Mouse (Mus musculus) G1E-ER4 (cell line): ENCODE measurements around the gene Taok1. TPM values are rescaled to one million over a fixed set of nuclear protein-coding genes. Genes with fewer than 3 reads are reported as not detected.

Experiments used
- GATA1 ChIP-seq: IDR thresholded peaks from one replicate; pipeline ENCODE4 v1.8.0; 2012; ENCODE audit warnings: low read length, inconsistent platforms
- polyA plus RNA-seq: library from polyadenylated mRNA; stranded (reverse); fragments of >175 nt; gene quantifications from 2 replicates; pipeline ENCODE4 v1.2.3, GENCODE M21; 2012

Gene Taok1
- polyA plus RNA-seq, 1 experiment: 3.0 TPM

DNA sequence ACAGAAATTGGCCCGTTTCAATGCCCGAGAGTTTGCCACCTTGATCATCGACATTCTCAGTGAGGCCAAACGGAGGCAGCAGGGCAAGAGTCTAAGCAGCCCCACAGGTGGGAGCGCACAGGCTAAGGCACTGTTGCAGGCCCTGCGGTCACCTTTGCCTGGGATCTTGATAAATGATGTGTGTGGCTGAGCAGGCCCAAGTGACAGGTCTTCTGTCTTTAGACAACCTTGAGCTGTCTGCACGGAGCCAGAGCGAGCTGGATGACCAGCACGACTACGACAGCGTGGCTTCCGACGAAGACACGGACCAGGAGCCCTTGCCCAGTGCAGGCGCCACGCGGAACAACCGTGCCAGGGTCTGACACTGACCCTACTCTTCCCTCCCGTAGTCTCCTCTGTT, 103.2 kb downstream of the Taok1 start:
- no peak for TF ChIP-seq GATA1

GRCm38 (mm10) chr11:77503511-77503910, 104.1 kb downstream of the Taok1 start:
- TF ChIP-seq GATA1: no peak

GRCm38 (mm10) chr11:77502481-77502880, 105.1 kb downstream of the Taok1 start:
- TF ChIP-seq GATA1: no peak

GRCm38 (mm10) chr11:77501971-77502370, 105.6 kb downstream of the Taok1 start:
- TF ChIP-seq GATA1: no peak

- no peak for TF ChIP-seq GATA1
Observed at GRCm38 (mm10) chr11:77501392-77501791, 106.2 kb downstream of the Taok1 start.

DNA sequence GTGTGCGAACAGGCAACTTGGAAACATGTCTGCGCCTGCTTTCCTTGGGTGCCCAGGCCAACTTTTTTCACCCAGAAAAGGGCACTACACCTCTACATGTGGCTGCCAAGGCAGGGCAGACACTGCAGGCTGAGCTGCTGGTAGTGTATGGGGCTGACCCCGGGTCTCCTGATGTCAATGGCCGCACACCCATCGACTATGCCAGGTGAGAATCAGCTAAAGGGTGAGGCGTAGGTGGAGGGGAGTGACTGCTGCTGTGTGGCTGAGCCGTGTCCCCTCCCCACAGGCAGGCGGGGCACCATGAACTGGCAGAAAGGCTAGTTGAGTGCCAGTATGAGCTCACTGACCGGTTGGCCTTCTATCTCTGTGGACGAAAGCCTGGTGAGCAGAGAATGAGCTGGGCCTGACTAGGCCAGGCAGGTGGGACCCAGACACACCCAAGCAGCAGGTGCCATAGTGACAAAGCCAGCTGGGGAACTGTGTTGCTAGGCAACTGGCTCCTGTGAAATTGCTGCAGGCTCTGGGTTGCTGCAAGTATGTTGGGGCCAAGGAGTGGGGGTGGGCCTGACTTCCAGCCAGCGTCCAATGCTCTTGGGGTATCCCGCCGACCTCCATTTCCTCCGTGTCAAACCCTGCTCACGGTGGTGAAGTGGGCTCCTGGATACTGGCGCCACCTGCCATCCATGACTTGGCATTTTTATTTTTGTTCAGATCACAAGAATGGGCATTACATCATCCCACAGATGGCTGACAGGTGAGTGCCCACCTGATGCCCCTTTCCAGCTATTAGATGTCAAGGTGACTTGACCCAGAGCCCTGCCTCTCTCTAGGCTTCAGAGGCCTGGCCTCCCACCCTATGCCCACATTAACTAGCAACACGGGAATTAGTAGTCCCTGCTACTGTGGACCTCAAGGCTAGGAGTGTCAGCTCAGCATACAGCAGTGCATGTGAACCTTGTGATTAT, 107.0 kb downstream of the Taok1 start:
- TF ChIP-seq GATA1: no peak

- no peak for TF ChIP-seq GATA1
Observed at GRCm38 (mm10) chr11:77499354-77499753, 108.3 kb downstream of the Taok1 start.

GRCm38 (mm10) chr11:77498261-77499139, 109.1 kb downstream of the Taok1 start:
- TF ChIP-seq GATA1: no peak

GRCm38 (mm10) chr11:77497851-77498250, 109.8 kb downstream of the Taok1 start:
- no peak for TF ChIP-seq GATA1

DNA sequence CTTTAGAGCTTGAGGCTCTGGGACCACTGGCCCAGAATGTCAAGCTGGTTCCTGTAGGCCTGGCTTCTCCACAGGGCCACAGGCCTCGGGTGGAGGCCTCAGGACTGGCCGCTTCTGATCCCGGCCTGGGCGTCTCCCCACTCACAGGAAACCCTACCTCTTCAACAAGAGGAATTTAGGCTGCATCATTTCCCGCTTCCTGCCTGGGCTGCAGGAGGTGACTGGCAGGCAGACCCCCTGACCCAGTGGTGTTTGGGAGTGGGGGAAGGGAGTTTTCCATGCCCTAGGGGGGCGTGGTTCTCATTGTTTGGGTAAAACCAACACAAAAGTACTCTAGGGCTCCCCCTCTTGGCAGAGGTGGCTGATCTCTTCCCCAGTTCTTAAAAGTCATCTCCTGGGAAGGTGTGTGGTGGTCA, 110.3 kb downstream of the Taok1 start:
- no peak for TF ChIP-seq GATA1

GRCm38 (mm10) chr11:77495507-77495906, 112.1 kb downstream of the Taok1 start:
- no peak for TF ChIP-seq GATA1

DNA sequence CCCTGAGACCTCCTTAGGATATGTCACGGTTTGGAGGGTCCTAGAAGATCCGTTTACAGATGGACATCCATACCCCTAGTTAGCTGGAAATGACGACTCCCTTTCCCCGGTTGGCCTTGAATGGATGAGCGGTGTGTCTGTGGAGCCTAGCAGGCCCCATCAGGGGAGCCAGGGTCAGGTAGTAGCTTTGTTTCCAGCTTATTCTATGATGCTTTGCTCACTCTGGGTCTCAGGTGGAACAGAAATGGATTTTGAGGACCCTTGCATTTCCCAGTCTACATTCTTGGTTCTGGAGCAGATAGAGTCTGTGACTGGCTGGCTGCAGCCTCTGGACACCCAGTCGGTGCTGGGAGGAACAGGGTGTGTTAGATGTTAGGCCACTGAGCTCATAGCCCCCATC, 112.8 kb downstream of the Taok1 start:
- TF ChIP-seq GATA1: no peak

DNA sequence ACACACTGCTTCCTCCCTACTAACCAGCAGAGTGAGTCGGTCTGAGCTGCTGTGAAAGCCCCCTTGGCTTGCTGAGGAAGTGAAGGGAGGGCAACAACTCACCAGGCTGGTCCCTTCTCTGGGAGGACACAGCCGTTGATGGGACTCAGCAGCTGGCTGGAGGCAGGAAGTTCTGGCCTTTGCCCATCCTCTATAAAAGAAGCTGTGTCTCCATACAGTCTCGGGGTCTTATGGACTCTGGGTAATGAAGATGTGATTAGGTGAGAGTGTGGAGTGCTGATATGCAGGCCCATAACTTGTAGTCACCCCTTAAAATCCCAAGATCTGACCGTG, 113.3 kb downstream of the Taok1 start:
- no peak for TF ChIP-seq GATA1

GRCm38 (mm10) chr11:77493512-77494343, 113.9 kb downstream of the Taok1 start, which contains the start of gene Git1:
Gene Git1 (plus strand): TSS chr11:77493562.
- TF ChIP-seq GATA1: no peak

GRCm38 (mm10) chr11:77492911-77493332, 114.7 kb downstream of the Taok1 start:
- TF ChIP-seq GATA1: no peak

DNA sequence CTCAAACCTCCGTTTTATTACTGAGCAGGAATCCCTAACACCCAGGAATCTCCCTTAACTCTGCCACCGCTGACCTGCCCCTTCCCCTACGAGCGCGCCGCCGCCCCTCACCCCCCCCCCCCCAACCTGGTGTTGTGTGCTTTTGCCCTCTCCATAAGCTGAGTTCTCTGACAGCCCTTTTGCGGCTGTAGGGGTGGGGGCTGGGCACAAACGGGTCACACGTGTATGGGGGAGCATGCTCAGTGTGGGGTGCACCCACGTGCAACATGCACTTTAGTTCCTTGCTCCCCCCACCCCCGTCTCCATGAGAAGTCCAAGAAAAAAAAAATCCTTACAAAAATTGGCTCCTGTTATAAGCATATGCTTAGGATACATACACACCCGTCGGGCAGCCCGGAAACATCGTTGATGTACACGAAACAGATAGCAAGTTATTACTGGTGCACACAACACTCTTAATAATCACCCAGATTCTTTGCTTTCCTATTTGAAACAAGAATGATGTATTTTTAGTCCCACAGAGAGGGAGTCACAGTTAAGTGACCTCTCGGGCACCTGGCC, 115.2 kb downstream of the Taok1 start:
- TF ChIP-seq GATA1: no peak
